15 mouse cellular contexts compared by ENCODE assay signal in the genomic region with DNA sequence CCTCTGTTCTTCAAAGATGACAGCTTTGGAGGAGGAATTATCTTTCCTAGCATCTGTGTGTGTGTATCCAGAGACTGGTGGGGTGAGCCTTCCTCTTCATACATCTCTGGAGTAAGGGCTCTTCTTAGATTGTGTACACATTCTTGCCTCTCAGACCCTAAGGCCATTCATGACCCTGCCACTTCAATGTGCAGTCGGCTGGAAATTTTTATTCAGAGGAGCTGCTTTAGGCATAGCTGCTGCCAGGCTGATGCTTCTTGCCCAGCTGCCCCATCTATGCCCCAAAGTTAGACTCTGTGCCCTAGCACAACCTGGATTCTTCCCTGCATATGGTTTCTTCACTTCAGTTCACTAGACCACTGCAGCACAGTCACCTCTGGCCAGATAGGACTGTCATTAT.
"Had no signal": no experiment of that assay in that cellular context is flagged by ENCODE, and none has a peak within 500 bp of the region (broad histone marks: within the 10 kb centered on the region; RNA-seq: fewer than 3 reads in every experiment).

No protein-coding gene starts in this region.

- H3K27ac ChIP-seq: left cerebral cortex, adult 2 months; limb, embryonic 12.5 days; liver, embryonic 13.5 days; lung, embryonic 15.5 days; macrophage; neural tube, embryonic 13.5 days; stomach, postnatal 0 days had no signal

- DNase-seq: kidney, postnatal 25 days; liver; liver, embryonic 13.5 days; liver, postnatal 0 days; lung, postnatal 14 days; thymus, postnatal 4 days had no signal

- H3K4me3 ChIP-seq: left cerebral cortex, adult 2 months; limb, embryonic 12.5 days; liver, embryonic 13.5 days; lung, embryonic 15.5 days; megakaryocyte, embryonic 14.5 days; neural tube, embryonic 13.5 days had no signal

- H3K9ac ChIP-seq: limb, embryonic 12.5 days; liver, embryonic 13.5 days; liver, postnatal 0 days; lung, embryonic 15.5 days; neural tube, embryonic 13.5 days had no signal

- H3K9me3 ChIP-seq: limb, embryonic 12.5 days; lung, embryonic 15.5 days; megakaryocyte, embryonic 14.5 days; neural tube, embryonic 13.5 days had no signal

- H3K27me3 ChIP-seq: limb, embryonic 12.5 days; liver, embryonic 13.5 days; lung, embryonic 15.5 days; megakaryocyte, embryonic 14.5 days; neural tube, embryonic 13.5 days had no signal

- H3K4me1 ChIP-seq: limb, embryonic 12.5 days; liver, embryonic 13.5 days; lung, embryonic 15.5 days; megakaryocyte, embryonic 14.5 days; neural tube, embryonic 13.5 days had no signal

- H3K36me3 ChIP-seq: limb, embryonic 12.5 days; liver, embryonic 13.5 days; lung, embryonic 15.5 days; neural tube, embryonic 13.5 days had no signal

- H3K4me2 ChIP-seq: limb, embryonic 12.5 days; liver, embryonic 13.5 days; lung, embryonic 15.5 days; midbrain, embryonic 11.5 days; neural tube, embryonic 13.5 days had no signal

- ATAC-seq: liver, postnatal 0 days; midbrain, embryonic 16.5 days had no signal
